10 mouse cellular contexts compared by ENCODE assay signal in genomic region chr6:13982606-13983389, GRCm38 (mm10).
A peak's percentile ranks its signal among the peaks of the same experiment; 100 is the strongest.
DNase-seq lines count a peak whose midpoint lies in the region; ATAC-seq lines count a peak whose summit lies in the region.
"Had no signal": no experiment of that assay in that cellular context is flagged by ENCODE, and none has a peak within 500 bp of the region (broad histone marks: within the 10 kb centered on the region; RNA-seq: fewer than 3 reads in every experiment).

No protein-coding gene starts in this region.

- intact Hi-C loops in left cerebral cortex, postnatal 36 days (cut with DNase I), result loop anchor here (2.0 kb wide), 1 partner anchor 48 kb away; no protein-coding TSS in a partner anchor

- 88% methylated on average over 10 of the region's 10 CpGs for WGBS in kidney, embryonic 16.5 days
- 73% methylated on average over 10 of the region's 10 CpGs for WGBS in liver, embryonic 12.5 days (ENCODE audit: insufficient replicate concordance)

- no peak for ATAC-seq in kidney, embryonic 16.5 days (ENCODE audit: low FRiP score, low TSS enrichment)
- ATAC-seq in liver, embryonic 12.5 days, result no peak

- no peak overlapping the region for H3K9ac ChIP-seq in kidney, embryonic 16.5 days (replicated peaks; ENCODE audit: low read length)
- H3K9ac ChIP-seq in liver, embryonic 12.5 days, result no peak overlapping the region

- peaks cover 7% of the 10 kb centered on the region for H3K9me3 ChIP-seq in kidney, embryonic 16.5 days (ENCODE audit: low read length)
- H3K9me3 ChIP-seq in liver, embryonic 12.5 days (replicated peaks), result peaks cover 20% of the 10 kb centered on the region

- H3K36me3 ChIP-seq in kidney, embryonic 16.5 days (ENCODE audit: insufficient read depth, low read length), result no peaks in the 10 kb centered on the region
- no peaks in the 10 kb centered on the region for H3K36me3 ChIP-seq in liver, embryonic 12.5 days

- H3K4me3 ChIP-seq in kidney, embryonic 16.5 days (ENCODE audit: low read length), result no peak overlapping the region
- H3K4me3 ChIP-seq in liver, embryonic 12.5 days, result no peak overlapping the region

- no peaks in the 10 kb centered on the region for H3K4me1 ChIP-seq in kidney, embryonic 16.5 days (ENCODE audit: insufficient read depth, low read length)
- no peaks in the 10 kb centered on the region for H3K4me1 ChIP-seq in liver, embryonic 12.5 days

- no peaks in the 10 kb centered on the region for H3K27me3 ChIP-seq in kidney, embryonic 16.5 days (ENCODE audit: insufficient read depth, low read length)
- H3K27me3 ChIP-seq in liver, embryonic 12.5 days (replicated peaks), result no peaks in the 10 kb centered on the region

- peak; percentile 36 for DNase-seq in NIH3T3 (ENCODE audit: low read depth)
- peak; percentile 75 for DNase-seq in cerebellum, adult 11 months
- DNase-seq in gastrocnemius, postnatal 10 days, result peak; percentile 17
- peak; percentile 17 to 31 for DNase-seq in left cerebral cortex, postnatal 36 days (ENCODE audit: low spot score in 2 of 2)
- no peak for DNase-seq in urinary bladder, postnatal 4 days (ENCODE audit: low spot score in 2 of 2)
- DNase-seq: kidney, postnatal 36 days; lung, postnatal 10 days; thymus, postnatal 25 days had no signal

- no peak overlapping the region for H3K27ac ChIP-seq in kidney, embryonic 16.5 days (ENCODE audit: low read length)
- H3K27ac ChIP-seq in liver, embryonic 12.5 days, result no peak overlapping the region

- H3K4me2 ChIP-seq in kidney, embryonic 16.5 days (replicated peaks; ENCODE audit: low read depth, low read length), result no peak overlapping the region
- no peak overlapping the region for H3K4me2 ChIP-seq in liver, embryonic 12.5 days

Comparison
In these comparisons a context has a peak if more than half of its experiments do, and no peak if none do; other contexts are left out.
1. DNase-seq: peak in NIH3T3 (single experiment), cerebellum, adult 11 months (single experiment), gastrocnemius, postnatal 10 days (single experiment) and left cerebral cortex, postnatal 36 days (2 of 2); none in urinary bladder, postnatal 4 days (0 of 2).